Mouse (Mus musculus): ENCODE data around the gene Prpf6. TPM values are rescaled to one million over a fixed set of nuclear protein-coding genes. Genes with fewer than 3 reads are reported as not detected.

Prpf6 gene
- polyA plus RNA-seq, 1 experiment from 2014 or later = 79.3 TPM

DNA sequence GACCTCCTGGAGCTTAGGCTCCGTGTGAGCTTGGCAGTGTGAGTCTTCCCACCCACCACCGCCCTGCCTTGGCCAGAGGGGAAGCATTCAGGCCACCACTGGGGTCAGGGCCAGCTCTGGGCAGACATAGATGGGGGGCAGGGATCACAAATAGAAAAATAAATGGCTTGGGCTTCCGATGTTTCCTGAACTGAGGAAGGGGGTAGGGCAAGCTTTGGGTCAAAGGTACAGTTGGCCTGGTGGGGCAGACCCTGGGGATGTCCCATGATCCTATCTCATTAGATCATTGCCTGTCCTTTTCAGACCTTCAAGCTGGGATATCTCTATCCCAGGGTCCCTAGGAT, 86.1 kb downstream of the Prpf6 start:
- Histone ChIP-seq H3K4me2 (no peak overlapping the region), H3K36me3 (no peaks in the 10 kb centered on the region), H3K4me3 (replicated peaks) (no peak overlapping the region), H3K27ac (no peak overlapping the region), H3K4me1 (replicated peaks) (peaks cover 49% of the 10 kb centered on the region), H3K27me3 (peaks cover 17% of the 10 kb centered on the region), H3K9me3 (no peaks in the 10 kb centered on the region), H3K9ac (replicated peaks) (no peak overlapping the region)
- no peak for ATAC-seq (ENCODE audit: insufficient number of reproducible peaks, insufficient read depth, low FRiP score, low TSS enrichment, low read depth)
- 57% methylated on average over 3 of the region's 3 CpGs for WGBS

DNA sequence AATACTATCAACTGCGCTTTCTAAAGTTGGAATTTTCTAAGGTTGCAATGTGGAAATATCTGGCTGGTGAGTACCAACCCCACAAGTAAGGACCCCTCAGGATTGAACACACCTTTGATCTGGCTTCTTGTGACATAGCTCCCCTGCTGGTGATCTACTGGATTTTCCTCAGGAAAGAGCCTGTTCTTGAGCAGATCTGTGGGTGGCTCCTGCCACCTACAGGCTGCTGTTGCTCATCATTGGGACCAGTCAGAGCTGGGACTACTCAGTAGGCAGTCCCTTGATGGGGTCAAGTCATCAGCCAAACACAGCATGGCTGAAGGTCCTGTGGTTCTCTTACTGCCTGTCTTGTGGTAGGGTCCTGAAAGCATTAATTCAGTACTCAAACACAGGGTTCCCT, 87.1 kb downstream of the Prpf6 start:
- WGBS = 46% methylated on average over 1 of the region's 1 CpGs
- Histone ChIP-seq H3K9ac (replicated peaks) (no peak overlapping the region), H3K27ac (no peak overlapping the region), H3K4me3 (replicated peaks) (no peak overlapping the region), H3K9me3 (no peaks in the 10 kb centered on the region), H3K4me1 (replicated peaks) (peaks cover 44% of the 10 kb centered on the region), H3K27me3 (peaks cover 7% of the 10 kb centered on the region), H3K36me3 (no peaks in the 10 kb centered on the region), H3K4me2 (no peak overlapping the region)
- ATAC-seq (ENCODE audit: insufficient number of reproducible peaks, insufficient read depth, low FRiP score, low TSS enrichment, low read depth) = peak; percentile 33; the same call in 1 of the 2 replicates

DNA sequence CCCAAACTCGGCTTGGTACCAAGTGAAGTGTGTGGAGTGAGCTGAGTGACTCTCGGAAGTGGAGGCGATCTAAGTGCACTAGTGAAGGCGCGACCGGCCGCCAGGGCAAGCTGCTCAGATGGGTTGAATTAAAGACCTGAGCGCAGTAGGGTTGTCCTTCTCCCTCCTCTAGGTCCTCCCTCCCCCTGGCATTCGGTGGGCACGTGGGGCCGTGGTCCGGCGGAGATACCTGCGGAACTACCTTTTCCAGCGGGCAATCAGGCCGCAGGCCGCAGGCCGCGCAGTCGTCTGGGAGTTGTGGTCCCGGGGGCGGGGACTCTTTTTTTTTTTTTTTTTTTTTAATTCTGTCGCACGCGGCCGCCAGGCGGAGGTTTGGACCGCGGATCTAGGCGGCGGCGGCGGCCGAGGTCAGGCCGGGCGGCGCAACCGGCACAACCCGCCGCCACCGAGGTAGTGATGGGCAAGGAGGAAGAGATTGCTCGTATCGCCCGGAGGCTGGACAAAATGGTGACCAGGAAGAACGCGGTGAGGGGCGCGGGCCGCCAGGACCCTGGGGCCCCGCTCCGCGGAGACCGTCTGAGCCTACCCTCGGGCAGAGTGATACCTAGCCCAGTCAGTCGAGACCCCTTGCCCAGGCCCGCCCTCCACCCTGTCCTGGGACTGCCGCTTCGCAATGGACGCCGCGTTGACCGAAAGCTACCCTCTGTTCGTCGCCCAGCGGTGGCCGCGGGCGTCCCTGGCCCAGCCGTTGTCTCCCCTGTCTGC, 88.5 kb downstream of the Prpf6 start, which contains the start of gene Tcea2:
Tcea2 (plus strand) TSS at position 360 of the 765 bp plus-strand sequence.
- ATAC-seq (ENCODE audit: insufficient number of reproducible peaks, insufficient read depth, low FRiP score, low TSS enrichment, low read depth) = peak; percentile 44
- peak within 1 kb of the TSS; percentile 66 for H3K27ac ChIP-seq
- H3K4me1 ChIP-seq (replicated peaks) = peaks cover 36% of the 10 kb centered on the region
- H3K4me3 ChIP-seq (replicated peaks) = peak within 1 kb of the TSS; percentile 69
- WGBS = under 1% methylated on average over 62 of the region's 69 CpGs
- no peaks in the 10 kb centered on the region for H3K27me3 ChIP-seq
- H3K9me3 ChIP-seq = no peaks in the 10 kb centered on the region
- H3K9ac ChIP-seq (replicated peaks) = peak within 1 kb of the TSS; percentile 87
- peaks cover 10% of the 10 kb centered on the region for H3K36me3 ChIP-seq
- peak within 1 kb of the TSS; percentile 88 for H3K4me2 ChIP-seq

DNA sequence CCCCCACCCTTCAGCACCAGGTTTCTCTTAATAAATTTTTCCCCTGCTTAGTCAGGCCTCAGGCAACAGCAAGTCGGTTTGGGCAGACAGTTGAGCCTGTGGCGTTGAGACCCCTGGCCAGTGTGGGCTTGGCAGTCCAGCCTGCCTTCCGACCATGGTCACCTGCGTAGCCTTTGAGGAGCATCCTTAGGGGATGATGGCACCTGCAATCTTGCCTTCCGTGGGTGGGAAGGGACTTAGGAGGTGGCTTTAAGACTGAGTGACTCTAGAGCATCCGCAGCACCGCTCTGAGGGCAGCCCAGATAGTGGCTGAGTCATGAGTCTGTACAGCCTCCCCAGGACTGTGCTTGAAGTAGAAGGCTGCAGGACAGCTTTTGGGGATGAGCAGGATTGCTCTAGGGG, 89.0 kb downstream of the Prpf6 start:
- Histone ChIP-seq H3K4me3 (replicated peaks) (peak overlapping the region; percentile 69), H3K36me3 (peaks cover 11% of the 10 kb centered on the region), H3K9me3 (no peaks in the 10 kb centered on the region), H3K4me1 (replicated peaks) (peaks cover 31% of the 10 kb centered on the region), H3K9ac (replicated peaks) (peak overlapping the region; percentile 87), H3K27ac (peak overlapping the region; percentile 66), H3K4me2 (peak overlapping the region; percentile 88), H3K27me3 (no peaks in the 10 kb centered on the region)
- peak; percentile 8; the same call in 1 of the 2 replicates for ATAC-seq (ENCODE audit: insufficient number of reproducible peaks, insufficient read depth, low FRiP score, low TSS enrichment, low read depth)
- WGBS = 17% methylated on average over 7 of the region's 7 CpGs

DNA sequence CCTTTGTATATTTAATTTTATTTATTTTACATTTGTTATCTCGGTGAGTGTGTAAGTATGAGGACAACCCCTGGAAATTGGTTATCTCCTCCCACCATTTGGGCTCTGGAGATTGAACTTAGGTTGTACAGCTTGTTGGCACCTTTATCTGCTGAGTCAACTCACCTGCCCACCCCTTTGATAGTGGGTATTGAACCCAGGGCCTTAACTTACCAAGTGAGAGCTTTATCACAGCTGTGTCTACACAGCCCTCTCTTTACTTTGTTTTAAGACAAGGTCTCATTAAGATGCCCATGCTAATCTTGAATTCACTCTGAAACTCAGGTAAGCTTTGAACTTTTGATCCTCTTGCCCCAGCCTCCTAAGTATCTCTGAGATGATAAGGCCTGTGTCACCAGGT, 90.3 kb downstream of the Prpf6 start:
- Histone ChIP-seq H3K9me3 (no peaks in the 10 kb centered on the region), H3K27ac (no peak overlapping the region), H3K4me1 (replicated peaks) (peaks cover 22% of the 10 kb centered on the region), H3K4me3 (replicated peaks) (no peak overlapping the region), H3K27me3 (no peaks in the 10 kb centered on the region), H3K9ac (replicated peaks) (no peak overlapping the region), H3K4me2 (no peak overlapping the region), H3K36me3 (peaks cover 24% of the 10 kb centered on the region)
- 93% methylated on average over 1 of the region's 1 CpGs for WGBS
- ATAC-seq (ENCODE audit: insufficient number of reproducible peaks, insufficient read depth, low FRiP score, low TSS enrichment, low read depth) = no peak

DNA sequence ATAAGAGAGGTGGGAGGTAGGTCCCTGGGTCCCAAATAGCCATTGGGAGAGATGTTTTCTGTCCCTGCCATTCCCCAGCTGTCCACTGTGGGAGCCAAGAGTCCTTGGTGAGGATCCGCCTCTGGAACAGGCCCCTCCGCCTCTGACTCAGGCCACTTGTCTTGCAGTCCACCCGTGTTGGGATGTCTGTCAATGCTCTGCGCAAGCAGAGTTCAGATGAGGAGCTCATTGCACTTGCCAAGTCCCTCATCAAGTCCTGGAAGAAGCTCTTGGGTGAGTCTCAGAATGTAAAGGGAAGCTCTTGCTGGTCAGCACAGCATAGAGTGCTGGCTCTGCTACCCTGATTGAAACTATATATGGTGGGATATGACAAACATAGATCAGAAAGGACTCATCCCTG, 91.7 kb downstream of the Prpf6 start:
- Histone ChIP-seq H3K4me1 (replicated peaks) (peaks cover 20% of the 10 kb centered on the region), H3K27me3 (no peaks in the 10 kb centered on the region)
- ATAC-seq (ENCODE audit: insufficient number of reproducible peaks, insufficient read depth, low FRiP score, low TSS enrichment, low read depth) = no peak

DNA sequence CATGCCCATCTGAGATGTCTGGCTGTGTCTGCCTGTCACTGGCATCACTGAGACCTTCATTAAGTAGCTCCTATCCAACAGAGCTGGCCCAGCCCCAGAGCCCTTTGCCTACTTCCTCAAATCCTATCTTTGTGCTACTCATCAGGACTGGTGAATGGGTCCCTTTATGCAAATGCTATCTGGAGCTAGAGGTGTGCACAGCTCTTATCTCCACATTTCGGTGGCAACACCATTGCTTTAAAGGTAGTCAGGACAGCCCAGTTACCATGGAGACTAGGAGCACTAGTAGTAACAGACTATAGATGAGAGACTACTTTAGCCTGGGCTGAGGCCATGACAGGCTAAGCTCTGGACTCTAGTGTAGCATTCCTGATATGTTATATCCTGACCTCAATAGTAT, 93.0 kb downstream of the Prpf6 start:
- no peak overlapping the region for H3K27ac ChIP-seq
- H3K4me2 ChIP-seq = no peak overlapping the region
- 88% methylated on average over 1 of the region's 1 CpGs for WGBS
- no peak for ATAC-seq (ENCODE audit: insufficient number of reproducible peaks, insufficient read depth, low FRiP score, low TSS enrichment, low read depth)
- H3K4me1 ChIP-seq (replicated peaks) = peaks cover 12% of the 10 kb centered on the region
- no peaks in the 10 kb centered on the region for H3K27me3 ChIP-seq
- H3K36me3 ChIP-seq = peaks cover 50% of the 10 kb centered on the region
- H3K9ac ChIP-seq (replicated peaks) = no peak overlapping the region
- no peak overlapping the region for H3K4me3 ChIP-seq (replicated peaks)
- no peaks in the 10 kb centered on the region for H3K9me3 ChIP-seq

More for the DNA sequence above, 91.7 kb downstream of the Prpf6 start:
- H3K27ac ChIP-seq = no peak overlapping the region
- H3K36me3 ChIP-seq = peaks cover 38% of the 10 kb centered on the region
- no peak overlapping the region for H3K4me2 ChIP-seq
- H3K4me3 ChIP-seq (replicated peaks) = no peak overlapping the region
- no peak overlapping the region for H3K9ac ChIP-seq (replicated peaks)
- H3K9me3 ChIP-seq = no peaks in the 10 kb centered on the region
- WGBS = 70% methylated on average over 4 of the region's 4 CpGs

DNA sequence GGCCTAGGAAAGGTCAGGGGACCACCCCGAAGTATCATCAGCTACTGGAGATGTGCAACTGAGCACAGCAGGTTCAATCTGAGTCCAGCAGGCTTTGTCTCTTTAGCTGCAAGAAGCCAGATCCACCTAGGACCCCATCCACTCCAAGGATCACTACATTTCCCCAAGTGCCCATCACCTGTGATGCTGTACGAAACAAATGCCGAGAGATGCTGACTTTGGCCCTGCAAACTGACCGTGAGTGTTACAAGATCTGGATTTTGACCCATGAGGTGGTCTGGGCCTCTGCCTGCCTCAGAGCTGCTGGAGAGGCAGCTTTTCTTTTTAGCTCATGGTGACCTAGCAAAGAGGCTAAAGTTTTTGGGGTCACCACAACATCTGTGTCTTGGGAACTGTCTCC, 94.0 kb downstream of the Prpf6 start:
- no peak overlapping the region for H3K4me2 ChIP-seq
- no peak overlapping the region for H3K27ac ChIP-seq
- H3K4me1 ChIP-seq (replicated peaks) = peaks cover 9% of the 10 kb centered on the region
- H3K4me3 ChIP-seq (replicated peaks) = no peak overlapping the region
- H3K36me3 ChIP-seq = peaks cover 60% of the 10 kb centered on the region
- H3K9ac ChIP-seq (replicated peaks) = no peak overlapping the region
- WGBS = 90% methylated on average over 4 of the region's 4 CpGs
- no peaks in the 10 kb centered on the region for H3K9me3 ChIP-seq
- ATAC-seq (ENCODE audit: insufficient number of reproducible peaks, insufficient read depth, low FRiP score, low TSS enrichment, low read depth) = no peak
- H3K27me3 ChIP-seq = no peaks in the 10 kb centered on the region

DNA sequence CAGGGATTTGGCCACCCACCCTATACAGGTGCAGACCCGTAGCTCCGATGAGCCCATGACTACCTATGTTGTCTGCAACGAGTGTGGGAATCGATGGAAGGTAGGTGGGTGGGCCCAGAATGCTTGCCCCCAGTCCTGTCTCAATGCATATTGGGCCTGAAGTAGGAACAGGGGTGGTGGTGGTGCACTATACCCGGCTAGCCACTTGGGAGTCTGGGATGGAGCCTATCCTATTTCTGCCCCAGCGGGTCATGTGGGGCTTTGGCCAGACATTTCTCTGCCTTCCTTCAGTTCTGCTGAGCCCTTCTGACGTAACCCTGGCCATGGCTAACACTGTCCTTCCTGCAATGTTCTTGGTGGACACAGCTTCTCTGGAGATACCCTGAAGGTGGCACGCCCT, 95.9 kb downstream of the Prpf6 start:
- H3K27ac ChIP-seq = no peak overlapping the region
- H3K36me3 ChIP-seq = peaks cover 68% of the 10 kb centered on the region
- no peak overlapping the region for H3K4me2 ChIP-seq
- ATAC-seq (ENCODE audit: insufficient number of reproducible peaks, insufficient read depth, low FRiP score, low TSS enrichment, low read depth) = no peak
- WGBS = 92% methylated on average over 8 of the region's 8 CpGs
- H3K9me3 ChIP-seq = no peaks in the 10 kb centered on the region
- no peak overlapping the region for H3K9ac ChIP-seq (replicated peaks)
- peaks cover 4% of the 10 kb centered on the region for H3K4me1 ChIP-seq (replicated peaks)
- H3K4me3 ChIP-seq (replicated peaks) = no peak overlapping the region
- H3K27me3 ChIP-seq = no peaks in the 10 kb centered on the region

DNA sequence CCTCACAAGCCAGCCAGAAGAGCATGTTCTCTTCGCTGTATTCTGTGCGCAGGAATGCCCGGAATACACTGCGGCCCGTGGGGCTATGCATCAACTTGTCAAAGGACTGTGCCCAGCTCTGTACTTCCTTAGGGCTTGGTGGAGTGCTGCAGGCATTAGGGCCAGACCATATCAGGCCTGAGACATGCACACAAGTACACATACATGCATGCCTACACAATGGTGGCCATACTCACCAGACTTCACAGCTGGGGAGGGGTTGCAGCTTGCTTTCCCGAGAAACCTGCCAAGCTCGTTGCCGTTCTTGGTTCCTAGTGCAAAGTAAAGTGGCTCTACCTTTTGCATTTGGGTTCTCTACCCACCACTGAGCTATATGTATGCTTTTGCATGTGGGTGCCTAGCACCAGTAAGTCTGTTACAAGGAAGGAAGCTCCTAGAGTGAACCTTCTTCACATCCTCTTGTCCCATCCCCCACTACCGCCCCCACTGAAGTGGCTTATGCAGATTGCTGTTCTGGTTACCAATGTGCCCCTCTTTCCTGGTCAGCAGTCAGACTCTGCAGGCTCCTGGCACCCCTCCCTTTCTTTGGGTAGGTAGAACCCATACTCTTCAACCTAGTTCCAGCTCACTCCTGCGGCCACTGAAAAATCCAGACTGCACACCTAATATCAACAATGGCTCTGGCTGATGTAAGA, 97.9 kb downstream of the Prpf6 start:
- 92% methylated on average over 10 of the region's 10 CpGs for WGBS

DNA sequence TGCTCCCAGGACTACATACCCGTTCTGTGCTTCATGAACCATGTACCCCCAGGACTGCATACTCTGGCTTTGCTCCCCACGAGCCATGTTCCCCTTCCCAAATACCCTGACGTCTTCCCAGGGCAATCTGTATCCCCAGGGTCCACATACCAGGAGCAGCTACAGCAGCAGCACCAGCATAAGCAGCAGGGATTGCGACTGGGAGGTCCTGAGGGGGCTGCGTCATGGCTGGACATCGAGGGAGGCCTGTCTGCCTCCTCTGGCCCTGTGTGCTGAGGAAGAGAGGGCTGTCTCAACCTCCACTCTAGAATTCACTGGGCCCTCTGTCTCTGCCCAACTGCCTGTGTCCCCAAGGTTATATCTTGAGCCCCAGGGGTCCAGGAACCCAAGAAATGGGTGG, 99.4 kb downstream of the Prpf6 start:
- peaks cover 53% of the 10 kb centered on the region for H3K36me3 ChIP-seq
- H3K9ac ChIP-seq (replicated peaks) = no peak overlapping the region
- no peak overlapping the region for H3K4me3 ChIP-seq (replicated peaks)
- no peak for ATAC-seq (ENCODE audit: insufficient number of reproducible peaks, insufficient read depth, low FRiP score, low TSS enrichment, low read depth)
- peaks cover 2% of the 10 kb centered on the region; the same call in 1 of the 2 replicates for H3K27me3 ChIP-seq
- H3K4me2 ChIP-seq = no peak overlapping the region
- H3K9me3 ChIP-seq = no peaks in the 10 kb centered on the region
- 87% methylated on average over 6 of the region's 6 CpGs for WGBS
- no peak overlapping the region for H3K27ac ChIP-seq
- H3K4me1 ChIP-seq (replicated peaks) = peaks cover 16% of the 10 kb centered on the region

More for the DNA sequence above, 97.9 kb downstream of the Prpf6 start:
- ATAC-seq (ENCODE audit: insufficient number of reproducible peaks, insufficient read depth, low FRiP score, low TSS enrichment, low read depth) = no peak
- Histone ChIP-seq H3K4me1 (replicated peaks) (peaks cover 15% of the 10 kb centered on the region), H3K36me3 (peaks cover 63% of the 10 kb centered on the region), H3K9me3 (no peaks in the 10 kb centered on the region), H3K27ac (no peak overlapping the region), H3K27me3 (no peaks in the 10 kb centered on the region), H3K4me2 (no peak overlapping the region), H3K4me3 (replicated peaks) (no peak overlapping the region), H3K9ac (replicated peaks) (no peak overlapping the region)

Data from limb, embryonic 12.5 days (tissue).